Mouse (Mus musculus) neural tube, embryonic 11.5 days (tissue): ENCODE results near the gene Stxbp6. TPM values are rescaled to one million over a fixed set of nuclear protein-coding genes. Genes with fewer than 3 reads are reported as not detected.
A peak's percentile ranks its signal among the peaks of the same experiment; 100 is the strongest.
"Not testable (repeated sequence)": the region's sequence is repeated elsewhere in the genome, so short reads cannot be mapped to it uniquely, and the experiment has no call there.

Experiments
- ATAC-seq: fragments of 200-750 bp; cut with Nextera tagmentation; 2 replicates; pipeline ENCODE4 v1.8.0; 2017; ENCODE audit warnings: moderate number of reproducible peaks, mild to moderate bottlenecking, moderate TSS enrichment, moderate library complexity; ENCODE audit not compliant: insufficient read depth, low FRiP score, low TSS enrichment
- DNase-seq: peaks from one replicate; pipeline ENCODE4 v3.0.0-alpha.2; 2015; ENCODE audit warnings: low spot score
- H3K27ac ChIP-seq: fragments of 300-500 bp; sonication (generic); 2 replicates; pipeline ENCODE4 v1.5.1; 2014; ENCODE audit warnings: low read depth, mild to moderate bottlenecking, low read length
- H3K27me3 ChIP-seq: fragments of 300-500 bp; sonication (generic); 2 replicates; pipeline ENCODE4 v1.6.1; 2014; ENCODE audit warnings: mild to moderate bottlenecking, low read length, mixed read lengths; ENCODE audit not compliant: control insufficient read depth, insufficient read depth
- H3K36me3 ChIP-seq: fragments of 300-500 bp; sonication (generic); 2 replicates; pipeline ENCODE4 v1.6.1; 2014; ENCODE audit warnings: mild to moderate bottlenecking, low read length, moderate library complexity, mixed read lengths; ENCODE audit not compliant: control insufficient read depth, insufficient read depth
- H3K4me1 ChIP-seq: fragments of 300-500 bp; sonication (generic); 2 replicates; pipeline ENCODE4 v1.6.1; 2014; ENCODE audit warnings: low read length, mixed read lengths; ENCODE audit not compliant: control insufficient read depth, insufficient read depth
- H3K4me2 ChIP-seq: fragments of 300-500 bp; sonication (generic); 2 replicates; pipeline ENCODE4 v1.6.1; 2014; ENCODE audit warnings: low read depth, mild to moderate bottlenecking, moderate library complexity
- H3K4me3 ChIP-seq: fragments of 300-500 bp; sonication (generic); 2 replicates; pipeline ENCODE4 v1.5.1; 2014; ENCODE audit warnings: low read depth, low read length
- H3K9ac ChIP-seq: fragments of 300-500 bp; sonication (generic); 2 replicates; pipeline ENCODE4 v1.6.1; 2014; ENCODE audit warnings: mild to moderate bottlenecking, low read length
- H3K9me3 ChIP-seq: fragments of 300-500 bp; sonication (generic); 2 replicates; pipeline ENCODE4 v1.6.1; 2016; ENCODE audit warnings: low read length; ENCODE audit not compliant: control insufficient read depth
- WGBS: fragments of 180-500 bp; shearing (Covaris S2); extraction: QIAGEN DNeasy Blood & Tissue Kit; methylation state at CpG from one replicate; pipeline ENCODE4 v1.1.7; 2014; 5-methylcytosine and 5-hydroxymethylcytosine counted together
- polyA plus RNA-seq: library from polyadenylated mRNA; unstranded; fragments of >200 nt; fragmentation: Nextera tagmentation; extraction: Ambion mirVana; gene quantifications from 2 replicates; pipeline ENCODE4 v1.2.1, GENCODE M21; 2014

Stxbp6 gene
- polyA plus RNA-seq, result 9.6 and 11.9 TPM in 2 replicates

- DNase-seq (peak; percentile 49), ATAC-seq (peak; percentile 17; the same call in 1 of the 2 replicates)
- WGBS, result 2% methylated on average over 20 of the region's 20 CpGs
- Histone ChIP-seq H3K4me1 (no peaks in the 10 kb centered on the region), H3K27me3 (peaks cover 3% of the 10 kb centered on the region; the same call in 1 of the 2 replicates), H3K27ac (peak within 1 kb of the TSS; percentile 39; the same call in 1 of the 2 replicates), H3K36me3 (no peaks in the 10 kb centered on the region), H3K9me3 (no peaks in the 10 kb centered on the region), H3K9ac (peak within 1 kb of the TSS; percentile 90), H3K4me2 (peak within 1 kb of the TSS; percentile 99), H3K4me3 (peak within 1 kb of the TSS; percentile 69)
Measured at GRCm38 (mm10) chr12:45074611-45075342, at the start of gene Stxbp6. Gene Stxbp6, minus strand, starts transcription at chr12:45074709.

- not testable (repeated sequence) for H3K4me3 ChIP-seq, H3K36me3 ChIP-seq, H3K4me1 ChIP-seq, H3K9me3 ChIP-seq, H3K9ac ChIP-seq, ATAC-seq, H3K4me2 ChIP-seq, H3K27ac ChIP-seq, H3K27me3 ChIP-seq, DNase-seq
- WGBS, result 80% methylated on average over 2 of the region's 2 CpGs
Measured at GRCm38 (mm10) chr12:45102954-45103353, 28.4 kb upstream of the Stxbp6 start.

GRCm38 (mm10) chr12:45093732-45094131 is 19.2 kb upstream of the Stxbp6 start:
- Histone ChIP-seq H3K4me3 (no peak overlapping the region), H3K9ac (no peak overlapping the region), H3K9me3 (no peaks in the 10 kb centered on the region), H3K36me3 (no peaks in the 10 kb centered on the region), H3K4me2 (no peak overlapping the region), H3K27ac (no peak overlapping the region), H3K27me3 (no peaks in the 10 kb centered on the region), H3K4me1 (no peaks in the 10 kb centered on the region)
- DNase-seq, result no peak
- 74% methylated on average over 2 of the region's 2 CpGs for WGBS
- ATAC-seq, result no peak

- no peak overlapping the region for H3K9ac ChIP-seq
- 84% methylated on average over 3 of the region's 3 CpGs for WGBS
- H3K36me3 ChIP-seq, result no peaks in the 10 kb centered on the region
- no peak overlapping the region for H3K27ac ChIP-seq
- DNase-seq (no peak), ATAC-seq (no peak)
- no peaks in the 10 kb centered on the region for H3K4me1 ChIP-seq
- no peak overlapping the region for H3K4me3 ChIP-seq
- H3K9me3 ChIP-seq, result no peaks in the 10 kb centered on the region
- H3K27me3 ChIP-seq, result no peaks in the 10 kb centered on the region
- no peak overlapping the region for H3K4me2 ChIP-seq
Measured at GRCm38 (mm10) chr12:45092444-45092843, 17.9 kb upstream of the Stxbp6 start.

GRCm38 (mm10) chr12:45083145-45083475 is 8.6 kb upstream of the Stxbp6 start:
- ATAC-seq, result no peak
- Histone ChIP-seq H3K36me3 (no peaks in the 10 kb centered on the region), H3K9me3 (no peaks in the 10 kb centered on the region), H3K27ac (no peak overlapping the region), H3K4me2 (no peak overlapping the region), H3K4me3 (no peak overlapping the region), H3K27me3 (no peaks in the 10 kb centered on the region), H3K9ac (no peak overlapping the region), H3K4me1 (no peaks in the 10 kb centered on the region)
- 77% methylated on average over 1 of the region's 1 CpGs for WGBS
- no peak for DNase-seq

GRCm38 (mm10) chr12:45082379-45083144 is 8.1 kb upstream of the Stxbp6 start:
- H3K36me3 ChIP-seq, result no peaks in the 10 kb centered on the region
- H3K9ac ChIP-seq, result no peak overlapping the region
- ATAC-seq, result no peak
- DNase-seq, result no peak
- no peak overlapping the region for H3K4me3 ChIP-seq
- H3K4me1 ChIP-seq, result no peaks in the 10 kb centered on the region
- no peak overlapping the region for H3K4me2 ChIP-seq
- 83% methylated on average over 4 of the region's 4 CpGs for WGBS
- H3K9me3 ChIP-seq, result no peaks in the 10 kb centered on the region
- no peak overlapping the region for H3K27ac ChIP-seq
- H3K27me3 ChIP-seq, result no peaks in the 10 kb centered on the region

GRCm38 (mm10) chr12:45081617-45082016 is 7.1 kb upstream of the Stxbp6 start:
- no peak overlapping the region for H3K4me3 ChIP-seq
- ATAC-seq (no peak), DNase-seq (no peak)
- H3K36me3 ChIP-seq, result no peaks in the 10 kb centered on the region
- no peaks in the 10 kb centered on the region for H3K27me3 ChIP-seq
- 93% methylated on average over 1 of the region's 1 CpGs for WGBS
- no peak overlapping the region for H3K4me2 ChIP-seq
- H3K9me3 ChIP-seq, result no peaks in the 10 kb centered on the region
- H3K4me1 ChIP-seq, result no peaks in the 10 kb centered on the region
- no peak overlapping the region for H3K9ac ChIP-seq
- no peak overlapping the region for H3K27ac ChIP-seq

GRCm38 (mm10) chr12:45080753-45081122 is 6.2 kb upstream of the Stxbp6 start:
- Histone ChIP-seq H3K36me3 (no peaks in the 10 kb centered on the region), H3K27me3 (no peaks in the 10 kb centered on the region), H3K4me2 (no peak overlapping the region), H3K4me1 (no peaks in the 10 kb centered on the region), H3K9ac (no peak overlapping the region), H3K4me3 (no peak overlapping the region), H3K27ac (no peak overlapping the region), H3K9me3 (no peaks in the 10 kb centered on the region)
- WGBS, result 73% methylated on average over 5 of the region's 5 CpGs
- ATAC-seq, result no peak
- DNase-seq, result no peak
